Mouse (Mus musculus) B cell, adult 2 months (primary cell): Measurements from ENCODE around the gene Cend1.

Experiments used
- DNase-seq, 2 experiments: peaks; one replicate each; pipeline ENCODE4 v3.0.0; 2022

The Cend1 gene

GRCm38 (mm10) chr7:141442199-141442598 is 12.9 kb upstream of the Cend1 start:
- no peak for DNase-seq

GRCm38 (mm10) chr7:141441460-141441859 is 12.2 kb upstream of the Cend1 start:
- DNase-seq = no peak

- DNase-seq = peak; percentile 63
Observed at GRCm38 (mm10) chr7:141440613-141441012, 11.3 kb upstream of the Cend1 start.

DNA sequence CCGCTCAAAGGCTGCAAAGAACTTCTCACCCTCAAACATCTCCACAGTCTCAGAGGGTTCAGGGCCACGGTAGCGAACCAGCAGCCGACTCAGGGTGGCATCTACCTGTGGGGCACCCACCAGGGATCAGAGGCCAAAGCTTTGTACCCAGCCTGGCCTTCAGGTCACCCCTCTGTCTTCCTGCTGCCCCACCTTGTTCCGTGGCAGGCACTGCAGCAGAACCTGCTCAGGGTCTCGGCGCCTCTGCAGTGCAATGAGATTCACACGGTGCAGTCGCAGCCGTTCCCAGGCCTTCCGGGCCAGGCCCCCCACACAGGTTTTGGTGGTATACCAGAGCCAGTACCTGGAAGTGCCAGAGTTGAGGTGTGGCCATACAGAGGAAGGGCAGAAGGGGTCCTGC is 10.5 kb upstream of the Cend1 start:
- no peak for DNase-seq

DNA sequence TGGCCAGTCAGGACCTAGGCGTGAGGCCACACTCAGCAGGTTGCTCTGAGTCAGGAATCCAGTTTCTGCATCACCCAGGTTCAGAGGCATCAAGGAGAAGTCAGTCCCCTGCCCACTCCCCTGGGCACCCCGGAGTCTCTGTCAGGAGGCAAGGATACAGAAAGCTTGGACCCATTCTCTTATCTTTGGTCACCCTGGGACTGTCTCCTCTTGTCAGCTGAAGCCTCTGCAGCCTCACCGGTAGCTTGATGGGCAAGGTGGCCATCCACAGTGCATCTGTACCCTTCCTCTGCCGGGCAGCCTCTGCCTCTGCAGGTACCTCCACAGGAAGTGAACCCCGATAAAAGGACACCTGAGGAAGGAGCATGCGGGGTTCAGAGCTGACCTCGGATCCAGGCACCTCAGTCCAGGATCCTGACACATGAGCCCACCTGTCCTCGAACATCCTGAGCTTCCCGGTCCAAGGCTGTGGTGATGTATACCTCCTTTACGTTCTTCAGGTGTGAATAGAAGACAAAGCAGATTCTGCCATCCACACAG is 9.9 kb upstream of the Cend1 start:
- DNase-seq = no peak

DNA sequence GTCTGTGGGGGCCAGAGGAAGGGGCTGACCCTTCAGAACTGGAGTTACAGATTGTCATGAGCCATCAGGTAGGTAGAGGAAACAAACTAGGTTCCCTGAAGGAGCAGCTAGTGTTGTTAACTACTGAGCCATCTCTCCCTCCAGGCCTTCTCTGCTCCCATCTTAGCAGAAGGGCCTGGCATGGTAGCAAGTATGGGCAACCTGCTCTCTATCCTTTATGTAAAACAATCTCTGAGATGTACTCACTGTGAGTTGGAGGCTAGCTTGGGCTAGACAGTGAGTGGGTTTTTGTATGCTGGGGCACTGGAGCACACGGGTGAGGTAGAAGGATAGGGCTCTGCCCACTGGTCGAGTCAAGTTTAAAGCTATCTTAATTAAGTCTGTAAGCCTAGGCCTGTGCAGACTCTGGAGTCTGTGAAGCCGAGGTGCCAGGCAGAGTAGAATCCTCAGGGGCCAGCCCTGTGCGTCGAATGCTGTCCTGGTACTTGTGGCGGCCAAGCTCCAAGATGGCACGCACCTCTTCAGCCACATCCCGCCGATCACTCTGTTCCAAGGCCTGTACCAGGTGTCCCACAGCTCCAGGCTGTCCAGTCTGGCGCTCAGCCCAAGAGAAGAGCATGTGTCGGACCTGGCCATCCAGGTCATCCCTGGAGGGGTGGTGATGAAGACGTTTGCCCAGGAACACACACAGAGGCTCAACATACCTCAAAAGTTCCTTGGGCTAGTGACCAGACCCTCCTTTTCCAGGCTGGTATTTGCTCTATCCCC is 9.1 kb upstream of the Cend1 start:
- DNase-seq = no peak

- peak; percentile 89 to 90 for DNase-seq
Observed at GRCm38 (mm10) chr7:141437178-141438120, 8.2 kb upstream of the Cend1 start, which contains the start of gene Slc25a22. Gene Slc25a22 (minus strand): TSS chr7:141437892.

DNA sequence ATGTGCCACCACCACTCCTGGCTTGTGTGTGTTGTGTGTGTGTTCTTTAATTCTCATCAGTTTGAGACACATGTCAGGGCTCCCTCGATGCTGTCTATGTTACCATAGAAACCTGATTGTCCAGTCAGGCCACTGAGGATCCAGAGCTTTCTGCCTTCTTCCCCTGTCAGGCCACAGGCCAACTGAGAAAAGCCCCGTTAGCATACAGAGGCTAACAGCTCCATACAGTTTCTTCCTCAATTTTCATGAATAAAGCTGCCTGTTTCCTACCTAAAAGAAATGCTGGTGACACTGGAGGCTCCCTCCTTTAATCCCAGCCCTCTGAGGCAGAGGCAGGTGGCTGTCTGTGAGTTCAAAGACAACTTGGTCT is 7.2 kb upstream of the Cend1 start:
- DNase-seq = no peak

GRCm38 (mm10) chr7:141435856-141436522 is 6.7 kb upstream of the Cend1 start:
- no peak for DNase-seq

DNA sequence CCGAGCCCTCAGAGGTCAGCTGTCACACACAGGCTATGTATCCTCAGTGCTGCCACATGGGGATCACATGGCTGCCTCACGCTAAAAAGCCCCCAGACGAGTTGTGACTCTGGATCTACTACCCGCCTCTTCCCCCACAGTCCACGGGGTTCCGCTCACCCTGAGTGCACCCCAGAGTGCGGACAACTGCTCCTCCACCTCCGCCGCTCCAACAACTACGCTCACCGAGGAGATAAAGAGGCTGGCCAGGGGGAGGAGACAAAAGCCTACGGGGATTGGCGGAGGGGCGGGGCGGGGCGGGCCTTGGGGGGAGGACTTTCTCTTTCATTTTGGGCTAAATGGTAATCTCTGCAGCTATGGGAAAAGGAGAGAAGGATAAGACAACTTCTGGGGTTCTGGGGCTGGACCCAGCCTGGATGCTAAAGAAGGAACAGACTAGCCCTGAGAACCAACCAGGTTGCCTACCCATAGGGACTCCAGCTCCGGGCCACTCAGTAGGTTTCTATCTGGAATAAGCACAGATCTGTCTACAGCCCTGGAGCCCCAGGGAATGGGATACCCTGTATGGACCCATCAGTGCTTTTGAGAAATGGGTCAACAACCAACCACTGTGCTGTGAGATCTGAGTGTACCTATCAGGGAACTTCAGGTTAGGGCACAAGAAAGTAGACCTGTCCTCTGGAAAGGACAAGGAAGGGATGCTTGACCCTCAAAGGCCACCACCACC is 6.0 kb upstream of the Cend1 start:
- peak; percentile 62 to 67 for DNase-seq

DNA sequence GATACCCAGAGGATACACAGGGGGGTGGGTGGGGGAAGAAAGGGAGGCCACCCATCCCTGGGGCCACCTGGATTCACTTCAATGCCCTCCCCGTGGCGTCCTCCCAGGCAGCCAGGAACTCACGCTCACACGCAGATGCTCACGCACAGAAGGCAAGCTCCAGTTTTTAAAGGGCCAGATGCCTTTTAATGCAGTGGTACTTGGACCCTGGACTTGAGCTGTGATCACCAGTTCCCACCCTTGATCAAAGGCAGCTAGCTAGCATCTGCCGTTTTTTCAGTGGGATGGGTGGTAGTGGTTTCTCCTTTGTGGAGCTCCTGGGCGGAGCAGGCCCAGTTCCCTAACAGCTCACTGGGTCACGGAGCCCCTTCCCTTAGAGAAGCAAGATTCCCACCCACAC is 5.2 kb upstream of the Cend1 start:
- no peak for DNase-seq

GRCm38 (mm10) chr7:141433517-141434400 is 4.5 kb upstream of the Cend1 start:
- DNase-seq = no peak

- DNase-seq = no peak
Observed at GRCm38 (mm10) chr7:141432741-141433516, 3.6 kb upstream of the Cend1 start.

GRCm38 (mm10) chr7:141432186-141432611 is 2.9 kb upstream of the Cend1 start:
- DNase-seq = no peak

- no peak for DNase-seq
Observed at GRCm38 (mm10) chr7:141431434-141432185, 2.3 kb upstream of the Cend1 start.

GRCm38 (mm10) chr7:141430585-141431240 is 1.4 kb upstream of the Cend1 start:
- no peak for DNase-seq

DNA sequence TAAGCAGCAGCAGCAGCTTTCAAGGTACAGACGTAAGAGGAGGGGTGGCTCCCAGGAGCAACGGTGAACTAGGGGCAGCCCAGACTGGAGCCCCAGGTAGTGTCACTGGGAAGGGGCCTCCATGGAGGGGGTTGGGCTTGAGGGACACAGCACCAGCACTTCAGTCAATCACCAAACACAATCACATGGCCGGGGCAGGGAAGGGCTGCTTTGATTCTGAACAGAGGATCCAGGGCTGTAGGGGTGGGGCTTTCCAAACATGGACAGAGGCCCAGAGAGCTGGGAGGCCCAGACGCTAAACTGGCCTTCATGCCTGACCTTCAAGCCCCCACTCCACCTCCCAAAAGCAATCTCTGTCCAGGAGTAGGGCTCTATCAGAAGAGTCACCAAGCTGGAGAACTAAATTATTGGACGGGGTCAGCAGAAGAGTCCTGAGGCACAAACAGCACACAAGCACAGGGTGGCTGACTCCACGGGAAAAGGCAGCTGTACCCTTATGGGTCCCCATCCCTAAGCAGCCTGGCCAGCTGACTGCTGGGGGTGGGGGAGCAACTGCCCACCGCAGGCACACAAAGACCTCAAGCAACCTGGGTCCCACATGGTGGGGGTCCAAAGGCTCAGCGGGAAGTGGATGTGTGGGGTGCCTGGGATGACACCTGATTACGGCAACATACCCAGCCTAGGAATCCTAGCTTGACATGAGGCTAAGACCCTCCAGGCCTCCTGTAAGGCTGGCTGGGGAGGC is 721 bp upstream of the Cend1 start:
- DNase-seq = no peak

GRCm38 (mm10) chr7:141428701-141429100 is 590 bp downstream of the Cend1 start:
- no peak for DNase-seq
